In the genomic region with DNA sequence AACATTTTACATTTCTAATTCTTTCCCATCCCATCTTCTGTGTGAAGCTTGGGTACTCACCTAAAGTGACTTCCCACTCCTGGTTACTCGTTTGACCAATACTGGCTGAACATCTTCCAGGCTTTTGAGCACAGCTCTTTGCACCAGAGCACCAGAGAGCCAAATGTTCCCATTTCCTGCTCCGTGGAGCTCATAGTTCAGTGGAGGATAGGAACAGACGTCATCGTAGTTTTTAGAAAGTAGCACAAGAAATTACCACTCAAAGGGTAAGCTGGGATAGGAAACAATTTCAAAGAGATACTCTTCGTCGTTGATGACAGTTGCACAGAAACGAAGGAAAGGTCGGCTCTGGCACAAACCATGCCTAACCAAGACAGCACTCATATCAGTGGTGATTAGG, we compare ENCODE assay signal across 26 mouse cellular contexts.
DNase-seq lines count a peak whose midpoint lies in the region; ATAC-seq and TF ChIP-seq lines count a peak whose summit lies in the region.
"Had no signal": no experiment of that assay in that cellular context is flagged by ENCODE, and none has a peak within 500 bp of the region (broad histone marks: within the 10 kb centered on the region; RNA-seq: fewer than 3 reads in every experiment).

No protein-coding gene starts in this region.

- no peak for TF ChIP-seq CTCF in layer of hippocampus, adult 2 months (conservative IDR thresholded peaks at IDR 0.05)

- DNase-seq in frontal cortex, postnatal 10 days (ENCODE audit: low spot score in 2 of 2): no peak
- DNase-seq in layer of hippocampus, adult 2 months (ENCODE audit: low spot score in 2 of 2): no peak
- no peak for DNase-seq in layer of hippocampus, postnatal 10 days (ENCODE audit: low spot score in 2 of 2)
- DNase-seq in brain, adult 2 months (ENCODE audit: low read depth, low spot score): peak; percentile 60
- DNase-seq: adrenal gland, adult 8-10 months; adrenal gland, postnatal 14 days; adrenal gland, postnatal 36 days; B cell, adult 2 months; cerebellum, adult 11 months; cerebellum, adult 18-20 months; cerebellum, adult 8-10 months; cerebellum, adult 9-11 months; cerebellum, postnatal 14 days; cerebellum, postnatal 36 days; embryo, embryonic 11 days had no signal

- no peak overlapping the region for H3K4me3 ChIP-seq in layer of hippocampus, adult 2 months
- H3K4me3 ChIP-seq: embryonic facial prominence, embryonic 13.5 days; embryonic facial prominence, embryonic 15.5 days; erythroblast, embryonic 14.5 days; forebrain, embryonic 10.5 days; forebrain, embryonic 12.5 days had no signal

- ATAC-seq in frontal cortex, adult (ENCODE audit: low TSS enrichment): peak; percentile 69
- ATAC-seq: activated CD4-positive, CD25-positive, alpha-beta regulatory T cell, adult 4 months; CD4-positive, CD25-positive, alpha-beta regulatory T cell, adult 4 months; forebrain, embryonic 14.5 days; forebrain, embryonic 16.5 days; Patski had no signal

- H3K27ac ChIP-seq in layer of hippocampus, adult 2 months: peak overlapping the region; percentile 21; the same call in 1 of the 2 replicates
- H3K27ac ChIP-seq: embryonic facial prominence, embryonic 13.5 days; embryonic facial prominence, embryonic 15.5 days; forebrain, embryonic 10.5 days; forebrain, embryonic 12.5 days had no signal
